Mouse (Mus musculus): ENCODE measurements at regions not wholly inside any gene's neighbourhood (a gene's known extent, or its start where the extent isn't known, plus 50 kb on each side); places are given as distances from the start of the nearest gene placed in this dataset.

DNA sequence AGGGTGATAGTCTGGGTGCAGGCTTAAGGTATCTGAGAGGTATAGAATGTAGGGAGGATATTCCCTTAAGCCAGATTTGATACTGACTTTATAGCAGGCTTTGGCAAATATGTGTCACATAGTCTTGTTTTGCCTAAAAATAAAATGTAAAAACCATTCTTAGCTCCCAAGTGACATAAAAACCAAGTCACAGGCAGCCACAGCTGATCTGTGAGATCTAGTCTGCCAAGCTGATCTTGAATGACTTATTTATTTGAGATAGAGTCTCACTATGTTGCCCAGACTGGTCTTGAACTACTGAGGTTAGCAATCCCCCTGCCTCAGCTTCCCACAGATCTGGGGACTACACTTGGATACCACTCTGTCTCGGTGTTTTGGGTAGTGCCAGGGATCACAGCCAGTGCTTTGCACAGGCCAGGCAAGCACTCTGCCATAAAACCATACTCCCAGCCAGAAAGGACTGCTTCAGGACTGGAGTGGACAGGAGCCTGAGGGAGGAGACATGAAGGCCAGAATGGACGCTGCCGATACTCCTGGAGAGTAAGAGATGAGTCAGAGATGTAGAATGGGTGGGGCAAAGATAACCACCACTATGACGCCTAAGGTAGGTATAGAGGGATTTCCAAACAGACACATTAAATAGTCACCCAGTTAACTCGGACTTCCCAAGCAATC lies 51.0 kb upstream of the Rnf24 start:
- H3K9me3 ChIP-seq, result no peaks in the 10 kb centered on the region
- H3K36me3 ChIP-seq, result no peaks in the 10 kb centered on the region
- H3K4me2 ChIP-seq, result no peak overlapping the region
- peaks cover 23% of the 10 kb centered on the region for H3K4me1 ChIP-seq
- no peak overlapping the region for H3K27ac ChIP-seq
- no peak overlapping the region for H3K4me3 ChIP-seq
- H3K27me3 ChIP-seq, result no peaks in the 10 kb centered on the region
- H3K9ac ChIP-seq, result no peak overlapping the region
- 77% methylated on average over 5 of the region's 5 CpGs for WGBS
- no peak for ATAC-seq (ENCODE audit: insufficient number of reproducible peaks, insufficient read depth, low FRiP score, low TSS enrichment, low read depth)
